Mouse (Mus musculus): ENCODE data around the gene Cers1. TPM values are rescaled to one million over a fixed set of nuclear protein-coding genes. Genes with fewer than 3 reads are reported as not detected.

Gene Cers1
- total and polyA plus RNA-seq, 3 experiments = 0.38 TPM; not detected in 2

DNA sequence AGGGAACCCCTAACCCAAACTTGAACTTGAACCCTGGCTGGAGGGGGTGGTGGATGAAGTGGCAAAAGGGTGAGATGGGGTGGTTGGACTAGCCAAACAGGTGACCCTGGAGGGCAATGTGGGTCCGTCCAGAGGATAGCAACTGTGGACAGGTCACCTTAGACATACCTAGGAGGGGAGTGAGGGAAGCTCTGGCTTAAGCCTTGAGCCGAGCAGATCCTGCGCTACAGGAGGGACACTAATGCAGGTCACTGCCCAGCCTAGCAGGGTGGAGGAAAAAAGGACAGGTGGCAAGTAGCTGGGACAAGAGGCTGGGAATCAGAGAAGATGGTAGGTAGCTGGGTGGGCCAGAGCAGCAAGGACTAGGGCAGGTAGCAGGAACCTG, 36.4 kb downstream of the Cers1 start:
- Histone ChIP-seq H3K27me3 (ENCODE audit: insufficient read depth, low read length) (no peaks in the 10 kb centered on the region), H3K36me3 (replicated peaks) (peaks cover 52% of the 10 kb centered on the region), H3K4me1 (ENCODE audit: insufficient read depth, low read depth, low read length) (peaks cover 83% of the 10 kb centered on the region), H3K9me3 (replicated peaks) (no peaks in the 10 kb centered on the region; the same call in 1 of the 2 replicates), H3K4me3 (ENCODE audit: low read depth, low read length) (peak overlapping the region; percentile 93)
- TF ChIP-seq GATA2 (IDR thresholded peaks at IDR 0.05; ENCODE audit: borderline replicate concordance, low read depth, low read length) (no peak), POLR2AphosphoS5 (IDR thresholded peaks at IDR 0.05; ENCODE audit: insufficient replicate concordance, low read depth, low read length) (no peak)
- no peak for DNase-seq (ENCODE audit: low spot score)
- no peak for ATAC-seq (ENCODE audit: extremely low read depth, insufficient number of reproducible peaks, low FRiP score, poor library complexity, severe bottlenecking)

DNA sequence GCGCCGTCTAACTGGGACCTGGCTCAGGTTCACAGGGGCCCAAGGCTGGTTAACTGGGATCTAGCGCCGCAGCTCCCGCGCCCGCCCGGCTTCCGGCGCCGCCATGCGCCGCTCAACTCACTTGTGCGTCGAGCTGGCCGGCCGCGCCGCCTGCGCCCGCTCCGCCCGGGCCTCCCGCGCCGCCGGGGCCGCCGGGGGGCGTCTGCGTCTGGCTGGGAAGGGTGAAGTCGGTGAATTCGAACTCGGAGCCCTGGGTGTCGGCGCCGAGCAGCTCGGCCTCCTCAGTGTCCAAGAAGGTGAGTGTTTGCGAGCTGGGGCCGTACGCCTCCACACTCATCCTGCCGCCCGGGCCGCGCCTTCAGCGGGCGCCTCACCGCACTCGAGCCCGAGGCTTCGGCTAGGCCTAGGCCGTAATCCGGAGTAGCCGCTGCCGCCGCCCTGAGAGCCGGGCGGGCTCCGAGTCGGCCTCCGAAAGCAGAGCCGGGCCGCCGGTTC, 37.1 kb downstream of the Cers1 start:
- H3K27me3 ChIP-seq (ENCODE audit: insufficient read depth, low read length) = no peaks in the 10 kb centered on the region
- DNase-seq (ENCODE audit: low spot score) (peak; percentile 53), ATAC-seq (ENCODE audit: extremely low read depth, insufficient number of reproducible peaks, low FRiP score, poor library complexity, severe bottlenecking) (no peak)
- H3K4me1 ChIP-seq (ENCODE audit: insufficient read depth, low read depth, low read length) = peaks cover 82% of the 10 kb centered on the region
- H3K9me3 ChIP-seq (replicated peaks) = no peaks in the 10 kb centered on the region; the same call in 1 of the 2 replicates
- TF ChIP-seq POLR2AphosphoS5 (IDR thresholded peaks at IDR 0.05; ENCODE audit: insufficient replicate concordance, low read depth, low read length) (no peak), GATA1 (IDR thresholded peaks at IDR 0.05; ENCODE audit: borderline replicate concordance, low read length) (no peak), TAL1 (conservative IDR thresholded peaks at IDR 0.05; ENCODE audit: low read depth, low read length) (no peak), CTCF (IDR thresholded peaks at IDR 0.05; ENCODE audit: low read depth, low read length) (no peak), GATA2 (IDR thresholded peaks at IDR 0.05; ENCODE audit: borderline replicate concordance, low read depth, low read length) (no peak)
- H3K36me3 ChIP-seq (replicated peaks) = peaks cover 45% of the 10 kb centered on the region
- H3K4me3 ChIP-seq (ENCODE audit: low read depth, low read length) = peak overlapping the region; percentile 93

DNA sequence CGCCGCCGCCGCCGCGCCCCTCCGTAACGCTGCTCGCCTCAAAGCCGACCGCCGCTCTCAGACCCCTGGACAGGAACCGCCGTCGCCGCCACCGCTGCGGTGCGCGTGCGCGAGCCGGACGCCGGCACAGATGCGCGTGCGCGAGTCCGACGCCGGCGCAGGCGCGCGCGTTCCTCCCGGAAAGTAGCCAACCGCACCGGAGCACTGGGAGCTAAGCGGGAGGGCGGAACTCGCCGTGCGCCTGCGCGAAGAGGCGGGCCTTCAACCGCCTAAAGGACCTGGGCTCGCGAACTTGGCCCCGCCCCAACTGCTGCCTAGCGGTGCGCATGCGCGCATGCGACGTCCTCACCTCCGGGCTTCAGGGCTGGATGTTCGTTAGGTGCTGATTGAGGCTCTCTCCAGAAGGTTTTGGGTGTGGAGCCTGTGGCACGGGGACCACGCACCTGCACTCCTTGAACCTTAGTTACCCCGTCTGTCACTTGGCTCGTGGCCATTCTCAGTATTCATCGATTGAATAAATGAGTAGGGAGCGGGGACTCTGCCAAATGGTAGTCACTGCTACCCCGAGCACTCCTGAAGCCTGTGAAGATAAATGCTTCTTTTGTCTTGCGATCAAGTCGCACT, 37.7 kb downstream of the Cers1 start, which contains the start of gene Upf1:
TSS of gene Upf1 (minus strand) at position 85 of the 624 bp plus-strand sequence.
- DNase-seq (ENCODE audit: low spot score) = peak; percentile 96
- peak; percentile 55 for ATAC-seq (ENCODE audit: extremely low read depth, insufficient number of reproducible peaks, low FRiP score, poor library complexity, severe bottlenecking)
- H3K27me3 ChIP-seq (ENCODE audit: insufficient read depth, low read length) = no peaks in the 10 kb centered on the region
- peaks cover 39% of the 10 kb centered on the region for H3K36me3 ChIP-seq (replicated peaks)
- TF ChIP-seq TAL1 (conservative IDR thresholded peaks at IDR 0.05; ENCODE audit: low read depth, low read length) = no peak
- no peak for TF ChIP-seq POLR2AphosphoS5 (IDR thresholded peaks at IDR 0.05; ENCODE audit: insufficient replicate concordance, low read depth, low read length)
- H3K4me3 ChIP-seq (ENCODE audit: low read depth, low read length) = peak within 1 kb of the TSS; percentile 93
- H3K9me3 ChIP-seq (replicated peaks) = no peaks in the 10 kb centered on the region; the same call in 1 of the 2 replicates
- peaks cover 78% of the 10 kb centered on the region for H3K4me1 ChIP-seq (ENCODE audit: insufficient read depth, low read depth, low read length)

DNA sequence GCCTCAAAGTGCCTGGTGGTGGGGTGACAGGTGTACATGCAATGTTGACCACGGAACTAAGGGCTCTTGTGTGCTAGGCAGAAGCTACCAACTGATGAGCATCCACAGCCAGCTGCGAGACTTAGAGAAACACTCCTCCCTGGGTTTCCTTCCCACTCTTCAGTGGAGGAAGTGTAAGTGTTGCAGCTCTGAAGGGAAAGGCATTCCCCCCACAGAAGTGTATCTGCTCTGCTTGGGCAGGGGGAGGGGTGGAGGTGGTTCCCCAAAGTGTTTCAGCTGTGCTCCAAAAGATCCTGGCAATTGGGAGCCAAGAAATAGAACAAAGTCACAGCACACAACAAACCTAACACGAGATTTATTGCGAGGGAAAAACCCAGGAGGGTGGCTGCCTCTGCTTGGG, 38.4 kb downstream of the Cers1 start:
- H3K36me3 ChIP-seq (replicated peaks) = peaks cover 32% of the 10 kb centered on the region
- ATAC-seq (ENCODE audit: extremely low read depth, insufficient number of reproducible peaks, low FRiP score, poor library complexity, severe bottlenecking) (no peak), DNase-seq (ENCODE audit: low spot score) (no peak)
- H3K9me3 ChIP-seq (replicated peaks) = no peaks in the 10 kb centered on the region; the same call in 1 of the 2 replicates
- H3K4me3 ChIP-seq (ENCODE audit: low read depth, low read length) = peak overlapping the region; percentile 93; the same call in 1 of the 2 replicates
- peaks cover 74% of the 10 kb centered on the region for H3K4me1 ChIP-seq (ENCODE audit: insufficient read depth, low read depth, low read length)
- TF ChIP-seq GATA2 (IDR thresholded peaks at IDR 0.05; ENCODE audit: borderline replicate concordance, low read depth, low read length) (no peak), CTCF (IDR thresholded peaks at IDR 0.05; ENCODE audit: low read depth, low read length) (no peak), GATA1 (IDR thresholded peaks at IDR 0.05; ENCODE audit: borderline replicate concordance, low read length) (no peak)
- H3K27me3 ChIP-seq (ENCODE audit: insufficient read depth, low read length) = no peaks in the 10 kb centered on the region; the same call in 1 of the 2 replicates

DNA sequence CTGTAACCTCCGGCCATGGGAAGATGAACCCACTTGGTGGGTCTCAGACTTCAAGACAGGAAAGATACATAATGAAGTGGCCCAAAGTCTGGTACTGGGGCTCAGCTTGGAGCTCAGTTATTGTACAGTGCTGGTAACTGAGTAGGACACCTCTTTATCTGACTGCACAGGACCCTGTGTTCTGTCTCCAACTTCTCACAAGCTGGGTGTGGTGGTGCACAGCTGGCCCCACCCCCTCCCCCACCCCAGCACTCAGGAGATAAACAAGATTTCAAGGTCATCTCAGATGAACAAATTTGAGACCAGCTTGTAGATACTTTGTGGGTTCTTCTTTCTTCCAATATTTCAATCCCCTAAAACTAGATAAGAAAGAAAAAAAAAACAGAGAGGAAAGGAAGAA, 40.5 kb downstream of the Cers1 start:
- TF ChIP-seq CTCF (IDR thresholded peaks at IDR 0.05; ENCODE audit: low read depth, low read length) = no peak
- peak; percentile 54 for TF ChIP-seq TAL1 (conservative IDR thresholded peaks at IDR 0.05; ENCODE audit: low read depth, low read length)
- no peak overlapping the region; the same call in 1 of the 2 replicates for H3K4me3 ChIP-seq (ENCODE audit: low read depth, low read length)
- peaks cover 56% of the 10 kb centered on the region for H3K4me1 ChIP-seq (ENCODE audit: insufficient read depth, low read depth, low read length)

DNA sequence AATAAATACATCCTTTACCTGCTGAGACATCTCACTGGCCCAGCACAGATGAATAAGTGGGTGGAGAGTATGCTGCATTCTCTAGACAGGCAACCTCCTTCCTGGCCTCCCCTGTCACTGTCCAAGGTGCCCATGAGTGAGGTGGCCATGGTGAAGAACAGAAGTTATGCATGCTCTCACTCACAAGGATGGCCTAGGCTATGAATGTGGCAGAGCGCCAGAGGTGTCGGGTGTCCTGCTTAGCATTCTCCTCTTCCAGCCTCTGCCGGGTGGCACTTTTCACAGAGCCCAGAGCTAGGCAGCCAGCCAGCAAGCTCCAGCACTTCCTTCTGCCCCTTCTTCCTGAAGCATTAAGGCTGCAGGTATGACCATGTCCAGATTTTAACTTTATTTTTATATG, 43.8 kb downstream of the Cers1 start:
- H3K4me1 ChIP-seq (ENCODE audit: insufficient read depth, low read depth, low read length) = peaks cover 47% of the 10 kb centered on the region
- DNase-seq (ENCODE audit: low spot score) (no peak), ATAC-seq (ENCODE audit: extremely low read depth, insufficient number of reproducible peaks, low FRiP score, poor library complexity, severe bottlenecking) (no peak)

More for the DNA sequence above, 40.5 kb downstream of the Cers1 start:
- ATAC-seq (ENCODE audit: extremely low read depth, insufficient number of reproducible peaks, low FRiP score, poor library complexity, severe bottlenecking) (peak; percentile 52), DNase-seq (ENCODE audit: low spot score) (no peak)
- H3K27me3 ChIP-seq (ENCODE audit: insufficient read depth, low read length) = peaks cover 4% of the 10 kb centered on the region; the same call in 1 of the 2 replicates
- peaks cover 5% of the 10 kb centered on the region; the same call in 1 of the 2 replicates for H3K9me3 ChIP-seq (replicated peaks)
- peaks cover 11% of the 10 kb centered on the region for H3K36me3 ChIP-seq (replicated peaks)

More for the DNA sequence above, 43.8 kb downstream of the Cers1 start:
- H3K4me3 ChIP-seq (ENCODE audit: low read depth, low read length) = no peak overlapping the region
- TF ChIP-seq GATA2 (IDR thresholded peaks at IDR 0.05; ENCODE audit: borderline replicate concordance, low read depth, low read length) (no peak), POLR2AphosphoS5 (IDR thresholded peaks at IDR 0.05; ENCODE audit: insufficient replicate concordance, low read depth, low read length) (no peak), TAL1 (conservative IDR thresholded peaks at IDR 0.05; ENCODE audit: low read depth, low read length) (no peak), GATA1 (IDR thresholded peaks at IDR 0.05; ENCODE audit: borderline replicate concordance, low read length) (no peak)
- peaks cover 5% of the 10 kb centered on the region; the same call in 1 of the 2 replicates for H3K9me3 ChIP-seq (replicated peaks)
- peaks cover 27% of the 10 kb centered on the region for H3K27me3 ChIP-seq (ENCODE audit: insufficient read depth, low read length)
- no peaks in the 10 kb centered on the region for H3K36me3 ChIP-seq (replicated peaks)

All from G1E (cell line).